Mouse (Mus musculus) myocyte (in vitro differentiated cells): Measurements from ENCODE around the gene H2-Ke6. TPM values are rescaled to one million over a fixed set of nuclear protein-coding genes. Genes with fewer than 3 reads are reported as not detected.

Source experiments
- H3K27me3 ChIP-seq: one replicate; pipeline ENCODE4 v1.6.1; 2011; ENCODE audit not compliant: control insufficient read depth, insufficient read depth, insufficient read length
- H3K36me3 ChIP-seq: one replicate; pipeline ENCODE4 v1.6.1; 2011; ENCODE audit not compliant: control insufficient read depth, insufficient read depth
- H3K4me2 ChIP-seq: one replicate; pipeline ENCODE4 v1.6.1; 2011; ENCODE audit warnings: low read depth, control low read depth
- H3K4me3 ChIP-seq: one replicate; pipeline ENCODE4 v1.5.1; 2011; ENCODE audit warnings: mild to moderate bottlenecking, control low read depth, moderate library complexity
- H3K79me2 ChIP-seq: one replicate; pipeline ENCODE4 v1.6.1; 2011; ENCODE audit not compliant: control insufficient read depth, insufficient read depth
- H3ac ChIP-seq: one replicate; pipeline ENCODE4 v1.6.1; 2011; ENCODE audit not compliant: control insufficient read depth, insufficient read length
- CEBPB ChIP-seq: IDR thresholded peaks from 2 replicates; pipeline ENCODE4 v1.6.1; 2011; ENCODE audit warnings: mild to moderate bottlenecking, moderate library complexity; ENCODE audit not compliant: poor library complexity, insufficient read depth, severe bottlenecking
- E2F4 ChIP-seq: IDR thresholded peaks from one replicate; pipeline ENCODE4 v1.6.1; 2011; ENCODE audit warnings: mild to moderate bottlenecking, control low read depth, moderate library complexity; ENCODE audit not compliant: insufficient read depth
- MAX ChIP-seq: IDR thresholded peaks from one replicate; pipeline ENCODE4 v1.6.1; 2011; ENCODE audit warnings: low read depth, mild to moderate bottlenecking, control low read depth
- MYOD1 ChIP-seq, 3 experiments: IDR thresholded peaks; one replicate each; pipeline ENCODE4 v1.6.1; 2011; ENCODE audit warnings: control low read depth in 2 of 3, low read depth in 2 of 3, mild to moderate bottlenecking in 2 of 3, moderate library complexity in 1 of 3; ENCODE audit not compliant: insufficient read length in 2 of 3, control insufficient read depth in 1 of 3
- MYOG ChIP-seq, 3 experiments: IDR thresholded peaks; one replicate each; pipeline ENCODE4 v1.6.1; 2011; ENCODE audit warnings: control low read depth in 2 of 3, low read depth in 2 of 3, mild to moderate bottlenecking in 2 of 3; ENCODE audit not compliant: insufficient read length in 2 of 3, control insufficient read depth in 1 of 3, insufficient read depth in 1 of 3
- POLR2A ChIP-seq: IDR thresholded peaks from one replicate; pipeline ENCODE4 v1.6.1; 2011; ENCODE audit warnings: low read depth, mild to moderate bottlenecking, control low read depth, moderate library complexity; ENCODE audit not compliant: insufficient read length
- POLR2AphosphoS2 ChIP-seq: IDR thresholded peaks from one replicate; pipeline ENCODE4 v1.6.1; 2011; ENCODE audit warnings: low read depth, control low read depth; ENCODE audit not compliant: insufficient read length
- REST ChIP-seq: IDR thresholded peaks from one replicate; pipeline ENCODE4 v1.6.1; 2011; ENCODE audit warnings: mild to moderate bottlenecking, control low read depth, moderate library complexity; ENCODE audit not compliant: insufficient read depth, insufficient read length
- SRF ChIP-seq: IDR thresholded peaks from one replicate; pipeline ENCODE4 v1.6.1; 2011; ENCODE audit warnings: low read depth; ENCODE audit not compliant: control insufficient read depth, insufficient read length
- TCF12 ChIP-seq: IDR thresholded peaks from one replicate; pipeline ENCODE4 v1.6.1; 2011; ENCODE audit warnings: mild to moderate bottlenecking, control low read depth; ENCODE audit not compliant: poor library complexity, insufficient read depth, severe bottlenecking
- TCF3 ChIP-seq: IDR thresholded peaks from one replicate; pipeline ENCODE4 v1.6.1; 2011; ENCODE audit warnings: low read depth, control low read depth; ENCODE audit not compliant: insufficient read length
- USF1 ChIP-seq: IDR thresholded peaks from one replicate; pipeline ENCODE4 v1.6.1; 2011; ENCODE audit warnings: low read depth, mild to moderate bottlenecking, control low read depth, moderate library complexity
- polyA plus RNA-seq: library from polyadenylated mRNA; unstranded; fragments of >200 nt; fragmentation: generic; extraction: Trizol; gene quantifications from one replicate; pipeline ENCODE4 v1.2.1, GENCODE M21; 2012; ENCODE audit warnings: missing spikeins

The H2-Ke6 gene
- polyA plus RNA-seq, 1 experiment, result 51.1 TPM

GRCm38 (mm10) chr17:34029890-34030595 lies 2.2 kb upstream of the H2-Ke6 start:
- Histone ChIP-seq H3K4me2 (peak overlapping the region; percentile 95), H3K27me3 (no peaks in the 10 kb centered on the region), H3K4me3 (peak overlapping the region; percentile 99), H3K36me3 (peaks cover 12% of the 10 kb centered on the region), H3ac (peak overlapping the region; percentile 71), H3K79me2 (peaks cover 39% of the 10 kb centered on the region)
- TF ChIP-seq TCF3 (no peak), POLR2AphosphoS2 (peak; percentile 62), MYOD1 (IDR thresholded peaks at IDR 0.05; ENCODE audit: control insufficient read depth in 1 of 3, insufficient read length in 2 of 3, low read depth in 2 of 3) (no peak)

- H3K4me3 ChIP-seq, result peak overlapping the region; percentile 99
- peaks cover 39% of the 10 kb centered on the region for H3K79me2 ChIP-seq
- TF ChIP-seq MYOD1 (IDR thresholded peaks at IDR 0.05; ENCODE audit: control insufficient read depth in 1 of 3, insufficient read length in 2 of 3, low read depth in 2 of 3), result no peak
- no peak for TF ChIP-seq POLR2A
- no peak for TF ChIP-seq CEBPB
- no peak for TF ChIP-seq MYOG (IDR thresholded peaks at IDR 0.05; ENCODE audit: control insufficient read depth in 1 of 3, insufficient read depth in 1 of 3, insufficient read length in 2 of 3, low read depth in 2 of 3)
- TF ChIP-seq TCF3, result no peak
- TF ChIP-seq USF1, result no peak
- no peak for TF ChIP-seq TCF12
- no peak for TF ChIP-seq E2F4
- no peak for TF ChIP-seq SRF
- TF ChIP-seq MAX, result no peak
- TF ChIP-seq POLR2AphosphoS2, result no peak
- no peak for TF ChIP-seq REST
- H3K27me3 ChIP-seq, result no peaks in the 10 kb centered on the region
- H3ac ChIP-seq, result no peak overlapping the region
- H3K36me3 ChIP-seq, result peaks cover 12% of the 10 kb centered on the region
- H3K4me2 ChIP-seq, result peak overlapping the region; percentile 95
Observed at GRCm38 (mm10) chr17:34029150-34029889, 1.5 kb upstream of the H2-Ke6 start.

- Histone ChIP-seq H3K79me2 (peaks cover 39% of the 10 kb centered on the region), H3ac (no peak overlapping the region), H3K36me3 (peaks cover 12% of the 10 kb centered on the region), H3K27me3 (no peaks in the 10 kb centered on the region), H3K4me3 (peak overlapping the region; percentile 33), H3K4me2 (peak overlapping the region; percentile 18)
- peak; percentile 53 for TF ChIP-seq POLR2AphosphoS2
- TF ChIP-seq TCF12, result no peak
Observed at GRCm38 (mm10) chr17:34028501-34029149, 765 bp upstream of the H2-Ke6 start.

- Histone ChIP-seq H3K4me3 (peak overlapping the region; percentile 33), H3K27me3 (no peaks in the 10 kb centered on the region), H3K79me2 (peaks cover 24% of the 10 kb centered on the region), H3ac (peak overlapping the region; percentile 5), H3K4me2 (peak overlapping the region; percentile 72), H3K36me3 (peaks cover 12% of the 10 kb centered on the region)
- peak; percentile 5 for TF ChIP-seq USF1
- no peak for TF ChIP-seq MAX
Observed at GRCm38 (mm10) chr17:34026917-34027655, 774 bp downstream of the H2-Ke6 start.

- Histone ChIP-seq H3K79me2 (peaks cover 22% of the 10 kb centered on the region), H3K4me2 (peak overlapping the region; percentile 18), H3K36me3 (peaks cover 12% of the 10 kb centered on the region), H3K4me3 (peak overlapping the region; percentile 51), H3K27me3 (no peaks in the 10 kb centered on the region), H3ac (no peak overlapping the region)
- TF ChIP-seq POLR2AphosphoS2, result peak; percentile 0
- no peak for TF ChIP-seq SRF
- TF ChIP-seq TCF3, result no peak
- TF ChIP-seq POLR2A, result no peak
- TF ChIP-seq MYOD1 (IDR thresholded peaks at IDR 0.05; ENCODE audit: control insufficient read depth in 1 of 3, insufficient read length in 2 of 3, low read depth in 2 of 3), result no peak
- no peak for TF ChIP-seq CEBPB
- TF ChIP-seq E2F4, result no peak
- no peak for TF ChIP-seq TCF12
Observed at GRCm38 (mm10) chr17:34026221-34026620, 1.6 kb downstream of the H2-Ke6 start.
